26 mouse cellular contexts compared by ENCODE assay signal in the genomic region with DNA sequence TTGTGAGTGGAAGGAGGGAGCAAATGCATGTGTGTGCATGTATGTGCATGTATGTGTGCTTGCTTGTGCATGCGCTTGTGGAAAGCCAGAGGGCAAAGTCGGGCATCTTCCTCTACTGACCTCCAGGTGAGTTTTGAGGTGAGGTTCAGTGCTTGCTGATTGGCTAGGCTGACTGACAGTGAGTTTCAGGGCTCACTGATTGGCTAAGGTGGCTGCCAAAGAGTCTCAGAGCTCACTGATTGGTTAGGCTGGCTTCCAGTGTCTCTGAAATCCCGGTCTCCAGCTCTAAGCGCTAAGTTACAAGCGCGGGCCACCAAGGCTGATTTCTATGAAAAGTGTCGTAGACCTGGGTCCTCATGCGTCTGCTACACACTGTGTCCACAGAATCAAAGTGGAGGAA.
"Had no signal": no experiment of that assay in that cellular context is flagged by ENCODE, and none has a peak within 500 bp of the region (broad histone marks: within the 10 kb centered on the region; RNA-seq: fewer than 3 reads in every experiment).

No protein-coding gene starts in this region.

- H3K9me3 ChIP-seq: heart, embryonic 13.5 days; heart, embryonic 15.5 days; intestine, embryonic 15.5 days; limb, embryonic 10.5 days; liver, embryonic 13.5 days; liver, embryonic 15.5 days had no signal

- H3K27ac ChIP-seq: gastrocnemius, adult 2 months; heart, adult 2 months; heart, embryonic 13.5 days; heart, embryonic 15.5 days; hindbrain, embryonic 14.5 days; intestine, embryonic 15.5 days; layer of hippocampus, adult 2 months; left cerebral cortex, adult 2 months; limb, embryonic 10.5 days; limb, embryonic 12.5 days; liver, embryonic 13.5 days; liver, embryonic 15.5 days had no signal

- H3K4me2 ChIP-seq: heart, embryonic 11.5 days; heart, embryonic 13.5 days; heart, embryonic 15.5 days; hindbrain, embryonic 14.5 days; intestine, embryonic 15.5 days; limb, embryonic 12.5 days; liver, embryonic 13.5 days; liver, embryonic 15.5 days had no signal

- ATAC-seq: hindbrain, embryonic 16.5 days; inflammation-experienced regulatory T-cells, adult 6 months; intestine, embryonic 15.5 days had no signal

- H3K9ac ChIP-seq: heart, embryonic 13.5 days; heart, embryonic 15.5 days; hindbrain, embryonic 14.5 days; intestine, embryonic 15.5 days; limb, embryonic 12.5 days; liver, embryonic 13.5 days; liver, embryonic 15.5 days had no signal

- H3K4me3 ChIP-seq: gastrocnemius, adult 2 months; heart, adult 2 months; heart, embryonic 13.5 days; heart, embryonic 15.5 days; intestine, embryonic 15.5 days; layer of hippocampus, adult 2 months; left cerebral cortex, adult 2 months; limb, embryonic 10.5 days; limb, embryonic 12.5 days; liver, embryonic 13.5 days; liver, embryonic 15.5 days had no signal

- DNase-seq: gastrocnemius, adult 2 months; gastrocnemius, postnatal 10 days; gastrocnemius, postnatal 25 days; heart, adult 11 months; heart, adult 2 months; heart, postnatal 14 days; heart, postnatal 36 days; kidney, adult 18-20 months; kidney, adult 8-10 months; kidney, postnatal 10 days; kidney, postnatal 25 days; kidney, postnatal 4 days; liver; liver, embryonic 13.5 days had no signal

- H3K27me3 ChIP-seq: heart, embryonic 15.5 days; intestine, embryonic 15.5 days; liver, embryonic 13.5 days; liver, embryonic 15.5 days had no signal

- H3K36me3 ChIP-seq: heart, embryonic 13.5 days; heart, embryonic 15.5 days; intestine, embryonic 15.5 days; limb, embryonic 10.5 days; limb, embryonic 12.5 days; liver, embryonic 13.5 days; liver, embryonic 15.5 days had no signal
